Mouse (Mus musculus) testis, postnatal 10 days (tissue): ENCODE results near the gene Fam162a.
"Not testable (repeated sequence)": the region's sequence is repeated elsewhere in the genome, so short reads cannot be mapped to it uniquely, and the experiment has no call there.

Experiments used
- DNase-seq: peaks from one replicate; pipeline ENCODE4 v3.0.0; 2021; ENCODE audit warnings: low spot score

The Fam162a gene

GRCm38 (mm10) chr16:36057933-36058475, 13.4 kb downstream of the Fam162a start:
- no peak for DNase-seq

GRCm38 (mm10) chr16:36056416-36056815, 15.0 kb downstream of the Fam162a start:
- DNase-seq: no peak

- DNase-seq: no peak
Measured at GRCm38 (mm10) chr16:36054920-36055319, 16.5 kb downstream of the Fam162a start.

GRCm38 (mm10) chr16:36053524-36054275, 17.7 kb downstream of the Fam162a start:
- DNase-seq: no peak

- no peak for DNase-seq
Measured at GRCm38 (mm10) chr16:36051491-36051890, 19.9 kb downstream of the Fam162a start.

GRCm38 (mm10) chr16:36047538-36047937, 23.9 kb downstream of the Fam162a start:
- DNase-seq: no peak

- DNase-seq: no peak
Measured at GRCm38 (mm10) chr16:36043964-36044363, 27.4 kb downstream of the Fam162a start.

- DNase-seq: no peak
Measured at GRCm38 (mm10) chr16:36043073-36043472, 28.3 kb downstream of the Fam162a start.

GRCm38 (mm10) chr16:36041625-36042020, 29.8 kb downstream of the Fam162a start:
- DNase-seq: no peak

- peak; percentile 87 for DNase-seq
Measured at GRCm38 (mm10) chr16:36040640-36041624, 30.5 kb downstream of the Fam162a start, which contains the start of gene Wdr5b. Gene Wdr5b, plus strand, starts transcription at chr16:36041190.

- DNase-seq: not testable (repeated sequence)
Measured at GRCm38 (mm10) chr16:36028120-36028519, 43.3 kb downstream of the Fam162a start.

GRCm38 (mm10) chr16:36016335-36016734, 55.1 kb downstream of the Fam162a start:
- no peak for DNase-seq

- DNase-seq: no peak
Measured at GRCm38 (mm10) chr16:36008396-36008795, 63.0 kb downstream of the Fam162a start.

- not testable (repeated sequence) for DNase-seq
Measured at GRCm38 (mm10) chr16:35998852-35999251, 72.5 kb downstream of the Fam162a start.
